Mouse (Mus musculus) heart, adult 2 months (tissue): Measurements from ENCODE around the gene Gramd1a.

Experiments
- CTCF ChIP-seq: fragments of 200-600 bp; IDR thresholded peaks from 2 replicates; pipeline ENCODE4 v1.8.1; 2022; ENCODE audit warnings: antibody characterized with exemption, mild to moderate bottlenecking, moderate library complexity
- EP300 ChIP-seq: fragments of 200-500 bp; IDR thresholded peaks from 2 replicates; pipeline ENCODE4 v1.6.1; 2011; ENCODE audit warnings: low read depth, low read length, control low read depth; ENCODE audit not compliant: insufficient read depth
- POLR2A ChIP-seq: fragments of 200-500 bp; IDR thresholded peaks from 2 replicates; pipeline ENCODE4 v1.6.1; 2011; ENCODE audit warnings: mild to moderate bottlenecking, low read depth, low read length, control low read depth; ENCODE audit not compliant: insufficient read depth

DNA sequence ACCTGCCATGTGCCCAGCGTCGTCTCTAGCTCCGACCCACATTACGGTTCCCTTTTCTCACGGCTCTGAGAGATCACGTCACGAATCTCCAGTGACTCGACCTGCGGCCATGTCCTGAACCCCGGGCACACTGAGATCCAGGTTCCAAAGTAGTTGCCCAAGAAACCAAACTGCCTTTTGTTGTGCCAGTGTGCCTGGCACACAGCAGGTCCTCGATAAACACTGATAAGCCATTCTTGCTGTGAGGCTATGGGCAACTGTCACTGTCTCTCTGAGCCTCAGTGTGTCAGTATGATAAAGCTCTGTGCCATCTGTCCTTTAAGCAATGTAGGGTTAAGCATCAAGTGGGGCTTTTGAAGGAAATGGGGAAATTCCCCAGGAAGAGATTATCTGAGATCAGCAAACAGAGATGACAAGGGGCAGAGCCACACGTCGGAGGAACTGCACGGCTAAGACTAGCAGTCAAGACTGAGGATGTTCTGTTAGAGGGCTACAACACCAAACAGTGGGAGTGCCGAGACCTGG is 44.8 kb downstream of the Gramd1a start:
- TF ChIP-seq CTCF (no peak), POLR2A (no peak), EP300 (no peak)
